Mouse (Mus musculus) myocyte (in vitro differentiated cells): ENCODE results near the gene Atp6v1a.

Experiments used
- E2F4 ChIP-seq: IDR thresholded peaks from one replicate; pipeline ENCODE4 v1.6.1; 2011; ENCODE audit warnings: mild to moderate bottlenecking, control low read depth, moderate library complexity; ENCODE audit not compliant: insufficient read depth
- MAX ChIP-seq: IDR thresholded peaks from one replicate; pipeline ENCODE4 v1.6.1; 2011; ENCODE audit warnings: low read depth, mild to moderate bottlenecking, control low read depth
- MYOG ChIP-seq, 3 experiments: IDR thresholded peaks; one replicate each; pipeline ENCODE4 v1.6.1; 2011; ENCODE audit warnings: control low read depth in 2 of 3, low read depth in 2 of 3, mild to moderate bottlenecking in 2 of 3; ENCODE audit not compliant: insufficient read length in 2 of 3, control insufficient read depth in 1 of 3, insufficient read depth in 1 of 3
- POLR2A ChIP-seq: IDR thresholded peaks from one replicate; pipeline ENCODE4 v1.6.1; 2011; ENCODE audit warnings: low read depth, mild to moderate bottlenecking, control low read depth, moderate library complexity; ENCODE audit not compliant: insufficient read length
- POLR2AphosphoS2 ChIP-seq: IDR thresholded peaks from one replicate; pipeline ENCODE4 v1.6.1; 2011; ENCODE audit warnings: low read depth, control low read depth; ENCODE audit not compliant: insufficient read length
- TCF12 ChIP-seq: IDR thresholded peaks from one replicate; pipeline ENCODE4 v1.6.1; 2011; ENCODE audit warnings: mild to moderate bottlenecking, control low read depth; ENCODE audit not compliant: poor library complexity, insufficient read depth, severe bottlenecking

GRCm38 (mm10) chr16:44124713-44125112 is 14.8 kb downstream of the Atp6v1a start:
- TF ChIP-seq POLR2A (no peak), TCF12 (no peak), POLR2AphosphoS2 (no peak), E2F4 (no peak), MAX (no peak), MYOG (IDR thresholded peaks at IDR 0.05; ENCODE audit: control insufficient read depth in 1 of 3, insufficient read depth in 1 of 3, insufficient read length in 2 of 3, low read depth in 2 of 3) (no peak)
